Mouse (Mus musculus) heart, postnatal 0 days (tissue): Measurements from ENCODE around the gene Tbrg4.

Source experiments
- CTCF ChIP-seq: IDR thresholded peaks from 2 replicates; pipeline ENCODE4 v1.5.1; 2016; ENCODE audit warnings: antibody characterized with exemption, control low read depth, low read depth
- EP300 ChIP-seq: IDR thresholded peaks from 2 replicates; pipeline ENCODE4 v1.6.1; 2016; ENCODE audit warnings: antibody characterized with exemption, low read depth

DNA sequence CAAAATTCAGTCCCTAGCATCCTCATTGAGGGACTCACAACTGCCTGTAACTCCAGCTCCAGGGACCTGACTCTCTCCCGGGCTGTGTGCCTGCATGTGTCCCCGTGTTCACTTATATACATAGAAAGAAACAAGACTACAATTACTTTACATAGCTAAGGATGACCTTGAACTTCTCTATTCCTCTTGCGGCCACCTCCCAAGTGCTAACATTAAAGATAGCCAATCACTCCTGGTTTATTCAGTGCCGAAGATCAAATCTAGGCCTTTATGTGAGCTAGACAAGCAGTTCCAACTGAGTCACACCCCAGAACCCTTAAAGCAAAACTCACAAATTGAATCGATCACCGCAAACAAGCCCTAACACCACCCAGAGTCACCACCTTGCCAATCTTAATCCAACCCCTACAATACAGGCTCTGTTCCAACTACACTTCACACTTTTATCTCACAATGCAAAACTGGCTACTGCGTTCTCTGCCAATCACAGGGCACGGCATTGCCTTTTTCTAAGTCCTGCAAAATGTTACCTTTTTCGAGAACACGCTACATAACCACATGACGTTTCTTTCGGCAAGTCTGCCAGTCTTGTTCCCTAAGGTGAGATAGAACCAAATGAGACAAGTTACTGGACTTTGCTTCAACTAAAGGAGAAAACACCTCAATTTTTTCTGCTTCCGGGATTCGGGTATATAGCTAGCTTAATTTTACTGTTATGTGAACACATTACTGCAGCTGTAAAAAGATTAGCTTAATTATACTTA lies 1.1 kb downstream of the Tbrg4 start:
- TF ChIP-seq CTCF = no peak
- TF ChIP-seq EP300 = no peak
